Mouse (Mus musculus) embryonic stem cell, embryonic (primary cell): Measurements from ENCODE around the gene Extl2.

Experiments used
- CTCF ChIA-PET, 4 experiments: fragments of 300-600 bp in 2 of 4; fragments of 350-600 bp in 2 of 4; sonication (Branson Sonifier 250); formaldehyde crosslinking; loops; one replicate each; lab custom pipeline; 2022; ENCODE audit warnings: inconsistent platforms in 2 of 4; lab: Charles Lee
- POLR2A ChIA-PET, 4 experiments: fragments of 300-600 bp in 2 of 4; fragments of 350-600 bp in 2 of 4; sonication (Branson Sonifier 250); formaldehyde crosslinking; loops; one replicate each; lab custom pipeline; 2022; ENCODE audit warnings: antibody characterized with exemption in 4 of 4, inconsistent platforms in 1 of 4; lab: Charles Lee

Extl2 gene

DNA sequence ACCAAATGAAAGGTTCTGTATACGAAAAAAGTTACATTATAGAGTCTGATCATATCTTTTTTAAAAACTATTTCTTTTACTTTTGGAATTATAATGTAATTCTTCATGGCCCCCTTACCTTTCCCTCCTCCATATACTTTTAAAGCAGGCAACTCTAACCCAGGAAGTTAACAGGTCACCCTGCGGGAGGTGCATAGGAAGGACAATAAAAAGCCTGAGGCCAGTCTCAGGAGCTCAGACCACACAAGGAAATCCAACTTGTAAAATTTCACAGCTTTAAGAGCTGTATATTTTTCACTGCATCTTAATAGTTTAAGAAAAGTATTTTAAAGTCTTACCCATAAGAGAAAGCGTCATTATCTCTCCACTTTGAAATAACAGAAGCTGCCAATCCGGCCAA, 14.7 kb upstream of the Extl2 start:
- POLR2A ChIA-PET: interaction anchor here in 2 of 4 experiments (0.9 to 1.5 kb wide), 4 partner anchors 12 to 15 kb away, joined by 3 read pairs; partner anchors contain the start of genes Extl2 (in 2 of the 2) and Slc30a7 (in 1 of the 2)
- CTCF ChIA-PET: interaction anchor here in 1 of 4 experiments (0.9 to 1.3 kb wide), 2 partner anchors 280 to 332 kb away, joined by 3 to 4 read pairs; no protein-coding TSS in a partner anchor

DNA sequence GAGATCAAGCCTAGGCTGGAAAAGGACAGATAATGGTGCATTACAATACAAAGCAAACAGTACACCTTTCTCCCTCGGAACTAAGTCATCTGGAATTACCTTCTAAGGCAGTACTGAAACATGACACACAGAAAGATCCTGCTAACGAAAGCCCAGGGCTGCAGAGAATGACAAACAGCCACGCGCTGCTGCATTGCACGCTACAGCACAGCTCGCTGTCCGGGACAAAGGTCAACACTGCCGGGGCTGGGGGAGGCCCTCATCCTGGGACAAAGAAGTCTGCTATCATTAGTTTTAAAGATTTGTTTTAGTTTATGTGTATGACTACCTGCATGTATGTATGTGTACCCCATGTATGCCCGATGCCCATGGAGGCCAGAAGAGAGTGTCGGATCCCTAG, 14.2 kb upstream of the Extl2 start:
- ChIA-PET POLR2A (interaction anchor here in 2 of 4 experiments (0.9 to 1.7 kb wide), 5 partner anchors 12 to 32 kb away, joined by 3 to 7 read pairs (median 3); partner anchors contain the start of genes Extl2 (in 2 of the 2) and Slc30a7 (in 1 of the 2)), CTCF (interaction anchor here in 1 of 4 experiments (0.9 to 1.3 kb wide), 2 partner anchors 280 to 332 kb away, joined by 3 to 4 read pairs; no protein-coding TSS in a partner anchor)

DNA sequence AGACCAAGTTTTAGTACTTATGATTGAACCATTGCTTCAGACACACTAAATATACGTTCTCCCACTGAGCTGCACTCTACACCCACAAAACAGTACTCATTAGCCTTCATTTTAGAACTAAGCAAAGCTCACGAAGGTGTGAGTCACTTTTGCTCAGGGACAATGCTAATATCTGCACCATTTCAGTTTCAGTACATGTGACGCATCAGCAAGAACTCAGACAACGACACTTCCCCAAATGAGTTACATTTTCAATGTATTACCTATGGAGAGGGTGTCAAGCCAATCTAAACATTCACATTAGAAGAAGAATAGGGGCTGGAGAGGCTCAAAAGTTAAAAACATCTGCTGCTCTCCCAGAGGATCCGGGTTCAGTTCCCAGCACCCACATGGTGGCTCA, 10.3 kb upstream of the Extl2 start:
- POLR2A ChIA-PET: interaction anchor here in 1 of 4 experiments (3.5 kb wide), 1 partner anchor 10 kb away, joined by 13 read pairs; the partner anchor contains the start of genes Extl2 and Slc30a7

DNA sequence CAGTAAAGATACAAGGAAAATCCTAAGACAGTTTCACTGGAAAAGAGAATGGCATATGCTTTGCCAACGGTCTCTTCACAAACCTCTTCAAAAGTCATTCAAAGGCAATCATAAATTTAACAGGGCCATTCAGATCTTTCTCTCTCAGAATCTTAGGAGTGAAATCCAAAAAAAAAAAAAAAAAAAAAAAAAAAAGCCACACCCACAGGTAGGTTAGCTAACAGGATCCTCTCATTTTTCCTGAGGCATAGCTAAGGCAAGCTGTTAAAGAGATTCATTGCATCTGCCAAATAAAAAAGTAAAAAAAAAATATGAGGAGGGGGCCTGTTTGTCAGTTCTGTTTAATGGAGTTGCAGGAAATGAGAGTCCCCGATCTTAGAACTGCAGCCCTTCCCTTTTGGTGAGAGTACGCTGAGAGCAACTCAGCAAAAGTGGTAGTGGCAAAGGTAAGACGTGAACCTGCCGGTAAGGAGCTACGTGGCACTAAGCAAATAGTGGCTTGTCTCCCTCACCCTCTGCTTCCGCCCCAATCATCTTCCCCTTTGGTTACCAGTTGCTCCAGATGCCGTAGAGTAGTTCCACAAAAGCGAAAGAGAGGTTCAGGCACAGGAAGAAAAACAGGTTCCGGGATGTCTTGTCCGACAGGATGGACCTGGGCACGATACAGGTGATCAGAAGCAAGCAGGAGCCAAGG, 831 bp upstream of the Extl2 start:
- ChIA-PET POLR2A (interaction anchor here in 3 of 4 experiments (0.5 to 3.6 kb wide), 20 partner anchors 10 to 854 kb away, joined by 3 to 22 read pairs (median 4); partner anchors contain the start of genes Dph5 (in 1 of the 3) and Sass6 (in 1 of the 3)), CTCF (interaction anchor here in 3 of 4 experiments (0.5 to 1.7 kb wide), 4 partner anchors 18 to 313 kb away, joined by 4 to 11 read pairs (median 5); no protein-coding TSS in a partner anchor)

More for the DNA sequence above, 10.3 kb upstream of the Extl2 start:
- CTCF ChIA-PET: no interaction called here

DNA sequence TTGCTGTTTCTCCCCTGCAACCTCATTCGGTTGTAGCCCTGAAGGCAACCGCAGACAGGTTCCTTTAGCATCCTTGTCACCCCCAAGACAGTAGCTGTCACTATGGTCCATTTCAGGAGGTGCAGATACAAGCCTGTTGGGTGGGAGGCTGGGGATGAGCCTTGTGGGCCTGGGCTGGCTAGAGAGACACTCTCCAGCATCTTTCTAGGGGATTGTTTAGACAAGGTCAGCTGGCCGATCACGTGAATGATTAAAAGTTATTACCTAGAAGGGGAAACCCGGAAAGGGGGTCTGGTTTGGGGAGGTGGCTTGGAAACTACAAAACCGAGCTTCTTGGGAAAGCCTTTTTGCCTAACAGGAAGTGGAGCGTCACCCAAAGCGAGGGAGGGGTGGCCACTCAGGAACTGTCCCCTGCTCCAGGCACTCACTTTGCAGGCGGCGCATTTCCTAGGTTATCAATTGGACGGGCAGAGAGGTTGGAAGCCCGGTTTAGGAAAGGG, 729 bp downstream of the Extl2 start:
- ChIA-PET POLR2A (interaction anchor here in 3 of 4 experiments (0.6 to 3.6 kb wide), 29 partner anchors 8 to 853 kb away, joined by 3 to 22 read pairs (median 3); partner anchors contain the start of genes Dph5 (in 2 of the 3), Cdc14a (in 1 of the 3), Gpr88 (in 1 of the 3) and Sass6 (in 1 of the 3)), CTCF (interaction anchor here in 3 of 4 experiments (0.8 to 1.7 kb wide), 5 partner anchors 11 to 333 kb away, joined by 3 to 6 read pairs (median 3); no protein-coding TSS in a partner anchor)

DNA sequence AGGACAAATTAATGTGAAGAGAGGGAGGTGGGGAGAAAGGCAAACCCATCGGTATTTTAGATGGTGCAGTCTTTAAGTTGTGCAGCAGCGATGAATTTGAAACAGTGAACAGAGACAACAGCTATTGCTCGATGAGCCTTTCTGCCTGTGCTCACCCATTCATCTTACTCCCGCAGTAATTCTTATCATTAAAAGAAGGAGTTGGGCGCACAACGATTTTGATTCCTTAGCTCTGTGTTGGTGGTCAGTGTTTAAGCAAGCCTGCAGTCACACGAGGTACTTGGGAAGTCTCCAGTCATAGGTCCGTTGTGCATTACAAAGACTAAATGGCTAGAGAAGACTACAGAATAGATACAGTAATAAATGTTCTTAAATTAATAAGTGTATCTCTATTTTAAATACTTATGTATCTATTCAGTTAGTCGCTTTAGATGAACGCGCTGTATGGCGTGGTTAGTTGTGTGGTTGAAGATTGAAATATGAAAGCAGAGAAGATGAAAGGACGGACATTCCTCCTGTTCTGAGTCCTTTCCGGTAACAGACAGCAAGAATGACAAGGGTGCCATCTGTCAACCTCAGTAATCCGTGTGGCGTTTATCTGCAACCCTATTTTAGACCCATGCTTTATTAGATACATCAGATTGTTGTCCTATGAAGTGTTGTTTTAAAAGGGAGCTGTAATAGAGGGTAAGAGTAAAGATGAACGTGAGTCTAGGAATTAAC, 2.5 kb downstream of the Extl2 start:
- POLR2A ChIA-PET: interaction anchor here in 1 of 4 experiments (3.6 kb wide), 1 partner anchor 12 kb away, joined by 22 read pairs; no protein-coding TSS in a partner anchor
- CTCF ChIA-PET: no interaction called here

DNA sequence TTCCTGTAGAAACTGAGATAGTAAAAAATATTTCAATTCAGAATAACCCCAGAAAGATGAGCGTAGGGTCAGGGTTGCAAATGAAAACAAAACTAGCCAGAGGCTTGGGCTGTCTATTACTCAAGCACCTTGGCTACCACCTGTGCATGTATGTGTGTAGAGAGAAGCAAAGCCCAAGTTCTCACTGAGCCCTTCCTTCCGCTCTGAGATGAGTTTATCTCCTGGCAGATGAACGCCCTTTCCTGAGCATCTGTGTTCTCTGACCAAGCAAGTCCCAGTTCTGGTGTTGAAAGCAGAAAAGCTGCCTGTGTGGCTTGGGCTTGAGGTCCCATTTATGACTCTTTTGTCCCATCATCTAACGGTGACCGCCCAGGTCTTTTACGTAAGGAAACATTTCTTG, 7.6 kb downstream of the Extl2 start:
- CTCF ChIA-PET: no interaction called here

DNA sequence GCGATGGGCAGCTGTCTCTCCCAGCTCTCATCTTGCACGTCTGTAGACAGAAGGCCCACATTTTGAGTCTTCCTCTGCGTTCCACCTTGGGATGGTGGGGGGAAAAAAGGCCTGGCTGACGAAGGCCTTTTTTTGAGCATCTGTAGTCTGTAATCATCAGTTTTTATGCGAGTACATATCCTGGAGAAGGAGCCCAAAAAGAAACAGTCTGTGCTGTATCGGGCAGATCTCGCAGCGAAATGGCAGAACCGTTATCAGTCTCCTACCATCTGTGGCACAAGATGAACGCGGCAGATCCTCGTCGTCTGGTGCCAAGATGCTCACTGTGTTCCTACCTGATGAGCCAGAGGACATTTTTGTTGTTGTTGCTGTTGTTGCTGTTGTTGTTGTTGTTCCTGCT, 8.9 kb downstream of the Extl2 start:
- ChIA-PET CTCF (no interaction called here), POLR2A (interaction anchor here in 1 of 4 experiments (0.7 kb wide), 1 partner anchor 9 kb away, joined by 3 read pairs; the partner anchor contains the start of genes Extl2 and Slc30a7)

More for the DNA sequence above, 7.6 kb downstream of the Extl2 start:
- POLR2A ChIA-PET: no interaction called here

DNA sequence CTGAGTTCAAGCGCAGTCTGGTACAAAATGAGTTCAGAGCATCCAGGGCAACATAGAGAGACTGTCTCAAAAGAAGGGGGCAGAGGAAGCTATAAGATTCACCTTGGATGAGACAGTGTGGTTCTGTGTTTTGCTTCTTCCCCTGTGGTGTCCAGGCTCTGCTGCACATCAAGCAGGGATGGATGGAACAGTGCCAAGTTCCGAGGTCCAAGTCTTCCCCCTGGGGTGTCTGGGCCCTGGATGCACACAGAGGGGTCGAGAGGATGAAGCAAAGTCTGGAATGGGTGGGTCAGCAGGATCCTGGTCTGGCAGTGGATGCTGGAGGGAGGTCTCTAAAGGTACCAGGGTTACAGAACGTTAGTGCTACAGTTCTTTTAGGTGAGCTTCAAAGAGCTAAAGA, 11.3 kb downstream of the Extl2 start:
- ChIA-PET POLR2A (interaction anchor here in 3 of 4 experiments (0.6 to 1.7 kb wide), 3 partner anchors 11 to 57 kb away, joined by 3 to 7 read pairs (median 3); partner anchors contain the start of genes Extl2 (in 1 of the 3) and Slc30a7 (in 1 of the 3)), CTCF (interaction anchor here in 1 of 4 experiments (0.8 kb wide), 1 partner anchor 11 kb away, joined by 3 read pairs; the partner anchor contains the start of genes Extl2 and Slc30a7)

- ChIA-PET POLR2A (interaction anchor here in 2 of 4 experiments (1.0 to 1.7 kb wide), 2 partner anchors 12 to 15 kb away, joined by 3 to 7 read pairs; partner anchors contain the start of genes Extl2 (in 1 of the 2) and Slc30a7 (in 1 of the 2)), CTCF (interaction anchor here in 1 of 4 experiments (0.8 kb wide), 1 partner anchor 12 kb away, joined by 3 read pairs; the partner anchor contains the start of genes Extl2 and Slc30a7)
These were observed 11.9 kb downstream of the Extl2 start for GRCm38 (mm10) chr3:116019136-116019535.

- POLR2A ChIA-PET: interaction anchor here in 2 of 4 experiments (0.7 to 1.5 kb wide), 3 partner anchors 30 to 847 kb away, joined by 3 to 7 read pairs (median 3); no protein-coding TSS in a partner anchor
These were observed 17.0 kb downstream of the Extl2 start for GRCm38 (mm10) chr3:116024236-116024635.

GRCm38 (mm10) chr3:116024669-116025068, 17.4 kb downstream of the Extl2 start:
- CTCF ChIA-PET: interaction anchor here in 2 of 4 experiments (0.7 kb wide), 2 partner anchors 303 to 330 kb away, joined by 3 to 4 read pairs; no protein-coding TSS in a partner anchor
- POLR2A ChIA-PET: interaction anchor here in 2 of 4 experiments (0.7 to 1.5 kb wide), 3 partner anchors 31 to 365 kb away, joined by 3 to 7 read pairs (median 3); no protein-coding TSS in a partner anchor

More at GRCm38 (mm10) chr3:116024236-116024635, 17.0 kb downstream of the Extl2 start:
- CTCF ChIA-PET: interaction anchor here in 2 of 4 experiments (0.7 kb wide), 2 partner anchors 304 to 329 kb away, joined by 3 to 4 read pairs; no protein-coding TSS in a partner anchor

- POLR2A ChIA-PET: interaction anchor here in 1 of 4 experiments (1.5 kb wide), 1 partner anchor 32 kb away, joined by 7 read pairs; no protein-coding TSS in a partner anchor
- CTCF ChIA-PET: interaction anchor here in 1 of 4 experiments (0.6 kb wide), 1 partner anchor 725 kb away, joined by 6 read pairs; no protein-coding TSS in a partner anchor
These were observed 18.4 kb downstream of the Extl2 start for GRCm38 (mm10) chr3:116025701-116026100.

DNA sequence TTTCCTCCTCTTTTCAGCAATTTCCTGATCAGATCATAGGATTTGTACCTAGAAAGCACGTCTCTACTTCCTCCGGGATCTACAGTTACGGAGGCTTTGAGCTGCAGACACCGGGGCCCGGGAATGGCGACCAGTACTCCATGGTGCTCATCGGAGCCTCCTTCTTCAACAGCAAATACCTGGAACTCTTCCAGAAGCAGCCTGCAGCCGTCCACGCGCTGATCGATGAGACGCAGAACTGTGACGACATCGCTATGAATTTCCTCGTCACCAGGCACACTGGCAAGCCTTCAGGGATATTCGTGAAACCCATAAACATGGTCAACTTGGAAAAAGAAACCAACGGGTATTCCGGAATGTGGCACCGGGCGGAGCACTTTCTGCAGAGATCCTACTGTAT, 19.7 kb downstream of the Extl2 start:
- POLR2A ChIA-PET: interaction anchor here in 2 of 4 experiments (0.6 to 1.6 kb wide), 2 partner anchors 20 to 42 kb away, joined by 6 to 7 read pairs; partner anchors contain the start of genes Extl2 (in 1 of the 2) and Slc30a7 (in 1 of the 2)
- CTCF ChIA-PET: no interaction called here

DNA sequence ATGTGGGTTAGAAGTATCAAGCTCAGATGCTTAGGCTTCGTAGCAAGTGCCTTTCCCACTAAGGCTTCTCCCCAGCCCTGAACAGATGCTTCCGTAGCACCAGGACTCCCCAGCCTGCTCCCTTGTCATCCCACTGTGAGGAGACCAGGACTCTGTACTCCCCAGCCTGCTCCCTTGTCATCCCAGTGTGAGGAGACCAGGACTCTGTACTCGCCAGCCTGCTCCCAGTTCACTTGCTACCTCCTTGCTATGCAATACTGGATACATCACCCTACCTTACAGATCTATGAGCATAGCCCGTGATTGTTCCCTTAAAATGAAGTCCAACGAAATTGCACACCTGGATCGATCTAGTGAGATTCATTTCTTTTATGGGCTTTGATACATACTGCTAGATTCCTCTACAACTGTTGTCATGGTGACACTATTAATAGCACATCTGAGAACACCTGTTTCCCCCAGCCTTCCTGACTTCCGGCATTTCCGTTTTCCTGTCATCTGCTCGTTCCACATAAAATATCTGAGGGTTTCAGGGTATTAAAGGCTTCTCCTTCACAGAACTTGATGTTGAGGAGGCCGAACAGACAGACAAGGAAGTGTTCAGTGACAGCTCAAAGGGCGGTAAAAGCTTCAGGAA, 23.0 kb downstream of the Extl2 start:
- POLR2A ChIA-PET: interaction anchor here in 1 of 4 experiments (0.7 to 0.9 kb wide), 2 partner anchors 9 to 95 kb away, joined by 4 read pairs; no protein-coding TSS in a partner anchor
- CTCF ChIA-PET: interaction anchor here in 1 of 4 experiments (0.6 kb wide), 1 partner anchor 55 kb away, joined by 3 read pairs; no protein-coding TSS in a partner anchor

DNA sequence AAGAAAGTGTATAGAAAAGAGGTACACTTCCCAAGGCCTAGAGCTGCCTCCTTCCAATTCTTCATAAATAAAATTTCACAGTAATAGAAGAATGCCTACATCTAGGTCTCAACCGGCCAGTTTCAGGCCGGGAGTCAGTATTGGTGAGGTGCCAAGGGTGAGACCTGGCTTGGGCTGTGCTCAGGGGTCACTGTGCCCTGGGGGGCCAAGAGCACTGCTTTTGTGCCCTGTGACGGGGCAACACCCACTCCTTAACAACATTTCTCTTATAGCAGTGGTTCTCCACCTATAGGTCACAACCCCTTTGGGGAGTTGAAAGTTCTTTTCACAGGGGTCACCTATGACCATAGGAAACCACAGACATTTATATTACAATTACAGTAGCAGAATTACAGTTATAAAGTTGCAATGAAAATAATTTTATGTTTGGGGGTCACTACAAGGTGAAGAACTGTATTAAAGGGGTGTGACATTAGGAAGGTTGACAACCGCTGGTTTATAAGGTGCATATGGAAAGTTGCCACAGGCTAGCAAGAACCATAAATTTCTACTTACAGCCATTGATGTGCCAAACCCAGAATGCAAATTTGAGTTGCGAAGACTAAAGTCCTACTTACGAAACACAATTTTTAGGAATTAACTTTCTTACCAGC, 26.1 kb downstream of the Extl2 start:
- POLR2A ChIA-PET: interaction anchor here in 3 of 4 experiments (0.6 to 1.0 kb wide), 5 partner anchors 14 to 298 kb away, joined by 3 read pairs; partner anchors contain the start of genes Extl2 (in 1 of the 3) and Slc30a7 (in 1 of the 3)
- CTCF ChIA-PET: interaction anchor here in 3 of 4 experiments (0.6 to 1.8 kb wide), 12 partner anchors 204 to 718 kb away, joined by 3 to 25 read pairs (median 4); no protein-coding TSS in a partner anchor
